Mouse (Mus musculus): Measurements from ENCODE around the gene Cep78. TPM values are rescaled to one million over a fixed set of nuclear protein-coding genes. Genes with fewer than 3 reads are reported as not detected.
A peak's percentile ranks its signal among the peaks of the same experiment; 100 is the strongest.

The Cep78 gene
- polyA plus RNA-seq, 1 experiment from 2014 or later, result 68.7 TPM

GRCm38 (mm10) chr19:15950225-15950624 is 34.6 kb downstream of the Cep78 start:
- no peak for DNase-seq (ENCODE audit: low spot score)
- peaks cover under 1% of the 10 kb centered on the region; the same call in 1 of the 2 replicates for H3K36me3 ChIP-seq (ENCODE audit: control insufficient read depth, insufficient read depth, low read length)
- H3K27ac ChIP-seq (ENCODE audit: low read depth, low read length), result no peak overlapping the region
- H3K9ac ChIP-seq (ENCODE audit: low read length), result no peak overlapping the region
- ATAC-seq (replicated peaks; ENCODE audit: low FRiP score), result 0 out of 2 replicates have a peak, but pooled peaks have one; percentile 27
- H3K4me3 ChIP-seq (ENCODE audit: low read depth, low read length), result no peak overlapping the region
- H3K27me3 ChIP-seq (ENCODE audit: control insufficient read depth, insufficient read depth, low read length), result no peaks in the 10 kb centered on the region
- 84% methylated on average over 3 of the region's 3 CpGs for WGBS
- H3K4me1 ChIP-seq (replicated peaks; ENCODE audit: control insufficient read depth, insufficient read depth, low read length), result no peaks in the 10 kb centered on the region
- H3K9me3 ChIP-seq (ENCODE audit: control insufficient read depth, low read length), result no peaks in the 10 kb centered on the region
- no peak overlapping the region for H3K4me2 ChIP-seq (ENCODE audit: low read depth, low read length, severe bottlenecking)

DNA sequence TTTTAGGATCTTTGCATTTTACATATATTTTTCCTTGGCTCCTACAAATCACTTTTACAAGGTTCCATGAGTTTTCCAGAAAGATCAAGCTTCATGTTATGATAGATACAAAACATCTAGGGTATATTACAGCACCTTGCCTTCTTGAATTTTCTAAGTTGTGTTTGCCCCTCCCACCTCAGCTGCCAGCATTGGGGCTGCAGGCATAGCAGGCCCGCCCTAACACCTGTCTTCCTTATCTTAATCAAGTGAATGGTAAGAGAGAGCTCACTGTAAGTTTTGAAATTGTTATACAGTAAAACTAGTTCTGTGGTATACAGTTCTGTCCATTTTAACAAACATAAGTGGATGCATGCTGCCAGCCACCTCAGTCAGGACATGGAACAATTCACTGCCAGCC is 35.9 kb downstream of the Cep78 start:
- ATAC-seq (replicated peaks; ENCODE audit: low FRiP score) (no peak), DNase-seq (ENCODE audit: low spot score) (no peak)
- Histone ChIP-seq H3K4me1 (replicated peaks; ENCODE audit: control insufficient read depth, insufficient read depth, low read length) (no peaks in the 10 kb centered on the region), H3K27ac (ENCODE audit: low read depth, low read length) (no peak overlapping the region), H3K9ac (ENCODE audit: low read length) (no peak overlapping the region), H3K27me3 (ENCODE audit: control insufficient read depth, insufficient read depth, low read length) (no peaks in the 10 kb centered on the region), H3K4me2 (ENCODE audit: low read depth, low read length, severe bottlenecking) (no peak overlapping the region), H3K36me3 (ENCODE audit: control insufficient read depth, insufficient read depth, low read length) (no peaks in the 10 kb centered on the region), H3K9me3 (ENCODE audit: control insufficient read depth, low read length) (no peaks in the 10 kb centered on the region), H3K4me3 (ENCODE audit: low read depth, low read length) (no peak overlapping the region)
- 79% methylated on average over 1 of the region's 1 CpGs for WGBS

- no peak overlapping the region for H3K4me3 ChIP-seq (ENCODE audit: low read depth, low read length)
- no peak overlapping the region for H3K4me2 ChIP-seq (ENCODE audit: low read depth, low read length, severe bottlenecking)
- 90% methylated on average over 7 of the region's 7 CpGs for WGBS
- H3K9ac ChIP-seq (ENCODE audit: low read length), result no peak overlapping the region
- no peaks in the 10 kb centered on the region for H3K27me3 ChIP-seq (ENCODE audit: control insufficient read depth, insufficient read depth, low read length)
- DNase-seq (ENCODE audit: low spot score), result no peak
- H3K36me3 ChIP-seq (ENCODE audit: control insufficient read depth, insufficient read depth, low read length), result no peaks in the 10 kb centered on the region
- H3K9me3 ChIP-seq (ENCODE audit: control insufficient read depth, low read length), result no peaks in the 10 kb centered on the region
- no peak overlapping the region for H3K27ac ChIP-seq (ENCODE audit: low read depth, low read length)
- ATAC-seq (replicated peaks; ENCODE audit: low FRiP score), result no peak
- H3K4me1 ChIP-seq (replicated peaks; ENCODE audit: control insufficient read depth, insufficient read depth, low read length), result no peaks in the 10 kb centered on the region
Observed at GRCm38 (mm10) chr19:15948426-15948825, 36.4 kb downstream of the Cep78 start.

DNA sequence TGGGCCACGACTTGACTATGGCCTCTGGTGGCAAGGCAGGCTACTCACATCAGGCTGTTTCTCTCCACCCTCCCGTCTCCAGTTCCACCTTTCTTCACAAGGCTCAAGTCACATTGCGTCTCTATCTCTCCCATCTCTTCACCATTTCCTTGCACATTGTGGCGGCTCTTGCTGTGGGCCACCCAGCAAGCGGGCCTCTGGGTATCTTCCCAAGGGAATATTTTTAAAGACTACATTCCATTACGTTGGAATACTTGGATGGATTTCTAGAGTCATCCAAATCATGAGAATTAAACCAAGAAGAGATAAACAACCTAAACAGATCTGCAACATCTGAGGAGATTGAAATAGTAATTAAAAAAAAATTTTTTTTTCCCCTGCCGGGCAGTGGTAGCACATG is 37.6 kb downstream of the Cep78 start, which contains the start of gene Psat1:
Gene Psat1 (minus strand): TSS at position 101 of the 400 bp plus-strand sequence.
- Histone ChIP-seq H3K27me3 (ENCODE audit: control insufficient read depth, insufficient read depth, low read length) (no peaks in the 10 kb centered on the region), H3K4me3 (ENCODE audit: low read depth, low read length) (no peak within 1 kb of the TSS), H3K27ac (ENCODE audit: low read depth, low read length) (no peak within 1 kb of the TSS), H3K9me3 (ENCODE audit: control insufficient read depth, low read length) (no peaks in the 10 kb centered on the region), H3K4me2 (ENCODE audit: low read depth, low read length, severe bottlenecking) (no peak within 1 kb of the TSS), H3K36me3 (ENCODE audit: control insufficient read depth, insufficient read depth, low read length) (no peaks in the 10 kb centered on the region), H3K9ac (ENCODE audit: low read length) (no peak within 1 kb of the TSS), H3K4me1 (replicated peaks; ENCODE audit: control insufficient read depth, insufficient read depth, low read length) (no peaks in the 10 kb centered on the region)
- ATAC-seq (replicated peaks; ENCODE audit: low FRiP score) (no peak), DNase-seq (ENCODE audit: low spot score) (no peak)
- 90% methylated on average over 7 of the region's 7 CpGs for WGBS

DNA sequence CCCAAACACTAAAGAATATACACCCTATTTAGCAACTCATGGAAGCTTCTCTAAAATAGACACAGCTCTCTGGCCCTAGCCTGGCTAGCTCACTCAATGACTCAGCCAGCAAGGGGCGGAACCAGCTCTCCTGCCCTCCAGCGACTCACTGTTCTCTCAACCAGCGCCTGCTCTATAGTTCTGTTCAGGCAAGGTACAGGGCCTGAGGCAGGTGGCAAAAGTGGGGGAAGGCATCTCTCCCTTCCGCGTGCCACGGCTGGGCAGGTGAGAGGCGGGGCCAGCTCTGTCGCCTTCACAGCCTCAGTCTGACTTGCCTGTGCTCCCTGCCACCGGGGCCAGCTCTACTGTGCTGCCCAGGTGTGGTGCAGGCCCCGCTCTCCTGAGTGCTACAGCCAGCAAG is 38.1 kb downstream of the Cep78 start:
- Histone ChIP-seq H3K27me3 (ENCODE audit: control insufficient read depth, insufficient read depth, low read length) (no peaks in the 10 kb centered on the region), H3K9me3 (ENCODE audit: control insufficient read depth, low read length) (no peaks in the 10 kb centered on the region), H3K4me2 (ENCODE audit: low read depth, low read length, severe bottlenecking) (no peak overlapping the region), H3K27ac (ENCODE audit: low read depth, low read length) (no peak overlapping the region), H3K4me3 (ENCODE audit: low read depth, low read length) (no peak overlapping the region), H3K4me1 (replicated peaks; ENCODE audit: control insufficient read depth, insufficient read depth, low read length) (no peaks in the 10 kb centered on the region), H3K36me3 (ENCODE audit: control insufficient read depth, insufficient read depth, low read length) (no peaks in the 10 kb centered on the region), H3K9ac (ENCODE audit: low read length) (no peak overlapping the region)
- DNase-seq (ENCODE audit: low spot score) (no peak), ATAC-seq (replicated peaks; ENCODE audit: low FRiP score) (no peak)
- 72% methylated on average over 10 of the region's 10 CpGs for WGBS

GRCm38 (mm10) chr19:15943117-15943423 is 41.7 kb downstream of the Cep78 start:
- Histone ChIP-seq H3K4me2 (ENCODE audit: low read depth, low read length, severe bottlenecking) (no peak overlapping the region), H3K27me3 (ENCODE audit: control insufficient read depth, insufficient read depth, low read length) (no peaks in the 10 kb centered on the region), H3K27ac (ENCODE audit: low read depth, low read length) (no peak overlapping the region), H3K9ac (ENCODE audit: low read length) (no peak overlapping the region), H3K9me3 (ENCODE audit: control insufficient read depth, low read length) (no peaks in the 10 kb centered on the region), H3K4me3 (ENCODE audit: low read depth, low read length) (no peak overlapping the region), H3K4me1 (replicated peaks; ENCODE audit: control insufficient read depth, insufficient read depth, low read length) (no peaks in the 10 kb centered on the region), H3K36me3 (ENCODE audit: control insufficient read depth, insufficient read depth, low read length) (no peaks in the 10 kb centered on the region)
- 67% methylated on average over 7 of the region's 7 CpGs for WGBS
- DNase-seq (ENCODE audit: low spot score), result no peak
- ATAC-seq (replicated peaks; ENCODE audit: low FRiP score), result no peak

DNA sequence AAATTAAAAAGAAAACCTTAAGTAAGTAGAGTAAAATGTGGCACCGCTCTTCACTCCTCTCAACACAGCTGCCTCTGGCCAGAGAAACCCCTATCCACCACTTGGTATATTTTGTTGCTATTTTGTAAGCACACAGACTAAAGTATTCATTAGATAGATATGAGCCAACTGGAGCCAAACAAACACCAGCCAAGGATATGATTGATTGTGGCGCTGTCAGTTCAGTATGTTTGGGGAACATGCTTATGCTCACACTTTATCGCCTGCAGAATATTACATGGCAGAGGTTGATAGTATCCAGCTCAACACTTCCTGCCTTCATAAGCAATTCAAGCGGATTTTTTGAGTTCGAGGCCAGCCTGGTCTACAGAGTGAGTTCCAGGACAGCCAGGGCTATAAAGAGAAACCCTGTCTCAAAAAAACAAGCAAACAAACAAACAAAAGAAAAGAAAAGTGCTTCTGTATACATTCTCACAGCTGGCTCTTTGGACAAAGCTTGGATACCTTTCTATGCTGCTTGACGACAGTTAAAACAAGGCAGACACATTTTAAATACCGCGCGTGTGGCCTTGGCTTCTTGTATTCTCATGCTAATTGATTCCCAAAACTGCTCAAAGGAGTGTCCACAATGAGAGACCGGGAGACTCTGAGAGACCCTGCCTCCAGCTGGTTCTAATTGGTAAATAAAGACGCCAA is 42.2 kb downstream of the Cep78 start:
- ATAC-seq (replicated peaks; ENCODE audit: low FRiP score), result peak; percentile 39; the same call in 1 of the 2 replicates
- Histone ChIP-seq H3K4me3 (ENCODE audit: low read depth, low read length) (no peak overlapping the region), H3K27ac (ENCODE audit: low read depth, low read length) (no peak overlapping the region), H3K9ac (ENCODE audit: low read length) (no peak overlapping the region), H3K4me2 (ENCODE audit: low read depth, low read length, severe bottlenecking) (no peak overlapping the region), H3K4me1 (replicated peaks; ENCODE audit: control insufficient read depth, insufficient read depth, low read length) (no peaks in the 10 kb centered on the region), H3K36me3 (ENCODE audit: control insufficient read depth, insufficient read depth, low read length) (no peaks in the 10 kb centered on the region), H3K9me3 (ENCODE audit: control insufficient read depth, low read length) (no peaks in the 10 kb centered on the region), H3K27me3 (ENCODE audit: control insufficient read depth, insufficient read depth, low read length) (no peaks in the 10 kb centered on the region)
- 45% methylated on average over 11 of the region's 11 CpGs for WGBS
- no peak for DNase-seq (ENCODE audit: low spot score)

GRCm38 (mm10) chr19:15941399-15941798 is 43.4 kb downstream of the Cep78 start:
- H3K27ac ChIP-seq (ENCODE audit: low read depth, low read length), result no peak overlapping the region
- H3K4me2 ChIP-seq (ENCODE audit: low read depth, low read length, severe bottlenecking), result no peak overlapping the region
- H3K36me3 ChIP-seq (ENCODE audit: control insufficient read depth, insufficient read depth, low read length), result no peaks in the 10 kb centered on the region
- no peaks in the 10 kb centered on the region for H3K9me3 ChIP-seq (ENCODE audit: control insufficient read depth, low read length)
- ATAC-seq (replicated peaks; ENCODE audit: low FRiP score), result no peak
- DNase-seq (ENCODE audit: low spot score), result no peak
- no peak overlapping the region for H3K4me3 ChIP-seq (ENCODE audit: low read depth, low read length)
- H3K27me3 ChIP-seq (ENCODE audit: control insufficient read depth, insufficient read depth, low read length), result no peaks in the 10 kb centered on the region
- 84% methylated on average over 8 of the region's 8 CpGs for WGBS
- no peak overlapping the region for H3K9ac ChIP-seq (ENCODE audit: low read length)
- no peaks in the 10 kb centered on the region for H3K4me1 ChIP-seq (replicated peaks; ENCODE audit: control insufficient read depth, insufficient read depth, low read length)

- Histone ChIP-seq H3K36me3 (ENCODE audit: control insufficient read depth, insufficient read depth, low read length) (no peaks in the 10 kb centered on the region), H3K9me3 (ENCODE audit: control insufficient read depth, low read length) (no peaks in the 10 kb centered on the region), H3K9ac (ENCODE audit: low read length) (peak overlapping the region; percentile 12; the same call in 1 of the 2 replicates), H3K4me3 (ENCODE audit: low read depth, low read length) (peak overlapping the region; percentile 70), H3K27me3 (ENCODE audit: control insufficient read depth, insufficient read depth, low read length) (no peaks in the 10 kb centered on the region), H3K27ac (ENCODE audit: low read depth, low read length) (peak overlapping the region; percentile 78; the same call in 1 of the 2 replicates), H3K4me1 (replicated peaks; ENCODE audit: control insufficient read depth, insufficient read depth, low read length) (peaks cover 9% of the 10 kb centered on the region; the same call in 1 of the 2 replicates), H3K4me2 (ENCODE audit: low read depth, low read length, severe bottlenecking) (peak overlapping the region; percentile 94)
- DNase-seq (ENCODE audit: low spot score) (peak; percentile 73), ATAC-seq (replicated peaks; ENCODE audit: low FRiP score) (peak; percentile 44)
- WGBS, result 7% methylated on average over 4 of the region's 4 CpGs
Observed at GRCm38 (mm10) chr19:15925719-15926045, 59.1 kb downstream of the Cep78 start.

Measured in forebrain, embryonic 11.5 days (tissue).